Mouse (Mus musculus) embryo, embryonic 10.5 days (tissue): ENCODE data around the gene Gm28035.

Experiments used
- DNase-seq: peaks from one replicate; pipeline ENCODE4 v3.0.0-alpha.2; 2015; ENCODE audit warnings: low spot score

Gm28035 gene

DNA sequence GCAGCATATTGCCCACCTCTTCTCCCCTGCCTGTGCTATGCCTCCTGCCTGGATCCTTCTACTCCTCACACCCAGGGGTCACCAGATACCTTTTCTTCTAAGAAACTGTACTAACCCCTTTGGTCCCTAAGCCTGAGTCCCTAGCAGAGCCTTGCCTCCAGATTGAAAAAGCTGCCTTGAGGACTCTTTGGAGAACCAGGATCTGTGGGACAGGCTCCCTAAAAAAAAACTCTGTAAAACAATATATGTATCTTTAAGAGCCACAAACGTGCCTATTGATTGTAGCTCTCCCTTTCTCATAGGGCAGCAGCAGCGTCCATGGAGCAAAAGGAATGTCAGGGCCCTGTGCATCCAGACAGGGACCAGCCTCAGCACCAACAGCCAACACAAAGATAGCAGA, at the start of gene Gm28035:
Gm28035 (plus strand) TSS at position 301 of the 400 bp plus-strand sequence.
- no peak for DNase-seq

- no peak for DNase-seq
These were observed 48.4 kb upstream of the Gm28035 start for GRCm38 (mm10) chr2:30191790-30192580.

DNA sequence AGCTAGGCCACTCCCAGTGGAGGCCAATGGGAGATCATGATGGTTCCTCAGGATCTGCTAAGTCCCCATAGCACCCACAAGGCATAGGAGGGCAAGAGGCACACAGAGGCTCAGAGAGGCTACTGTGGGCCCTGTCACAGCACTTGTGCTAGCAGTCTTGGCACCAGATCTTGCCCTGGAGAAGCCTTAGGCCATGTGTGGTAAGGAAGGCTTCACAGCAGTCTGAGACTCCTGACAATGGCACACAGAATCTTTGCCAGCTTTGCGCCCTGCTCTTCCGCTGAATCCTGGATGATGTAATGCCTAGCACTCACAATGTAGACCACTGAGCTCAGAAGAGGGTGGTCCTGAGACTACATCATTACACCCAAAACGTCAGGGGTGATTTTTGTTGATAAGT, 45.7 kb upstream of the Gm28035 start:
- DNase-seq = no peak

- no peak for DNase-seq
These were observed 42.3 kb upstream of the Gm28035 start for GRCm38 (mm10) chr2:30198021-30198420.

GRCm38 (mm10) chr2:30199984-30200383, 40.4 kb upstream of the Gm28035 start:
- no peak for DNase-seq

GRCm38 (mm10) chr2:30200388-30200925, 39.9 kb upstream of the Gm28035 start:
- DNase-seq = no peak

GRCm38 (mm10) chr2:30203439-30203838, 36.9 kb upstream of the Gm28035 start:
- peak; percentile 33 for DNase-seq

DNA sequence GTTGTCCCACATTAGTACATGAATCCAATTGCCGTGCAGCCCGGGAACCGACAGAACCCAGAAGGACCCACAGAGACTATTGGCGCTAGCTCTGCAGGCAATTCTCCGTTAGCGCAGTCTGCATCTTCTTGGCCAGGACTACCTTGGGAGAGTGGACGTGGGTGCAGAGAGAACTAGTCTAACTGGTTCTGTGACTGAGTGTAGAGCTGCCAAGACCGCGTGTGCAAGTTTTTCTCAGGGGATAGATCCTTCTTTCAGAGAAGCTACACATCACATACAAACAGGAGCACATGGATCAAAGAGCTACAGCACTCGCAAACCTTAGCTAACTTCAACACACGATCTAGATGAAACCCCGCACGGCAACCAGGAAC, 35.1 kb upstream of the Gm28035 start:
- DNase-seq = no peak

DNA sequence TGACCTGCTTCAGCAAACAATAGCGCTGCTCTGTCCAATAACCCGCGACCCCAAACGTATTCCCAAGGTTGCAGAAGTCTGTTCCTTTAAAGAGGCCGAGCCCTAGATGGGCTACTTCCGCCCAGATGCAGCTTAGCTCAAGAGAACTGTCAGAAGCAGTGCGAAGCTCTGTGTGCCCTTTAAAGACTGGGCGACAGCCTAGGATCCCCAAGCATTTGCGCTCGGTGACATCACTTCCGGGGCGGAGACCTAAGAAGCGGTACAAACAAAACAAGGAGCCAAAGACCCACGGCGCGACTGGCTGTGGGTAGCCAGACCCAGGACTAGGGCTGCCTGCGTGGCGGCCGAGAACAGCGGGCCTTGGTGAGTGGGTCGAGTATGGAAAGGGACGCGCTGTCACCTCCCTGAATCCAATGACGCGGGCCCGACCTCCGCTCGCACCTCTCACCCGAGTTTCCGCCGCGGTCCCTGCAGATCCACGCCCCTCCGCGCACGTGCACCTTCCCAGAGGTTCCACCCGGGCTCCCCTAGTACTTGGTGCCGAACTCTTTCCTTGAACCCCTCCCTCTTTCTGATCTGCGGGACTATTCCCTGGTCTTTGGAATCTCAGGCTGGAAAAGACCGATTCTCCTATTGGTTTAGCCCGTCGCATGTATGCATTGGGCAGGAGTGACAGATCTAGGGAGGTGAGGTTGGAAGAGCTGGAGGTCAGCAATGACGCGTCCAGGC, 34.6 kb upstream of the Gm28035 start, which contains the start of gene Kyat1:
Kyat1 (minus strand) TSS at position 219 of the 729 bp plus-strand sequence.
- peak; percentile 97 for DNase-seq

DNA sequence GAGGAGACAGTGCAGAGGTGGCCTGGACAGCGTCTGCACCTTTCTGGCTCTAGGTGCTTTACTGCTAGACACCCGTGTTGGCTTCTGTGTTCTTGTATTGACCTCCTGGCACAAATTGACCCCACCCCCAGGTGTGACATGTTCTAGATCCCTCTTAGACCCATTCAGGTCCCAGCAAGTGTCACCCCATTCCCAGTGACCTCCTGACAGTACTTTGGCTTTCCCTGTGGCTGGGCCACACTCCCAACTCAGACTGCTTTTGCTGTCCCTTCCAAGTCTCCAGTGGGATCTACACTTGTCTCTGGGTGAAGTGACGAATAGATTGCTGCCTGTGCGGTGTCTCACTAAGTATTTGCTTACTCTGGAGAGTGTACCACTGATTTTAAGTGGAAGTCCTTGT, 33.0 kb upstream of the Gm28035 start:
- DNase-seq = no peak

DNA sequence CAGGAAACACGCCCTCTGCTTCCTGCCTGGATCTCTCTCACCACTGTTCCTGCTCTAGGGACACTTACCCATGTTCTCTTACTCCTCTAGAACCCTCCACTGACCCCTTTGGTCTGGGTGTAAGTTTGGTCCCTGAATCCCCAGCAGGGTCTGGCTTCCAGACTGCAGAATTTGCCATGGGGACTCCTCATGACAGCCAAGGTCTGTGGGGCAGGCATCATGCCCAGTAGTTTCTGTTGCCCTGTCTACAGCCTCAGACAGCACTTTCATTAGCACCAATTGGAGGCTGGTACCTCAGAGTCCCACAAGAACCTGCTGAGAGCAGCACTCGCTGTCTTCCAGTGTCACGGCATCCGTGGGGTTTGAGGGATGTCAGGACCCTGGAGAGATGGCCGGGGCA, 32.5 kb upstream of the Gm28035 start:
- DNase-seq = no peak

- no peak for DNase-seq
These were observed 28.8 kb upstream of the Gm28035 start for GRCm38 (mm10) chr2:30211408-30212168.

DNA sequence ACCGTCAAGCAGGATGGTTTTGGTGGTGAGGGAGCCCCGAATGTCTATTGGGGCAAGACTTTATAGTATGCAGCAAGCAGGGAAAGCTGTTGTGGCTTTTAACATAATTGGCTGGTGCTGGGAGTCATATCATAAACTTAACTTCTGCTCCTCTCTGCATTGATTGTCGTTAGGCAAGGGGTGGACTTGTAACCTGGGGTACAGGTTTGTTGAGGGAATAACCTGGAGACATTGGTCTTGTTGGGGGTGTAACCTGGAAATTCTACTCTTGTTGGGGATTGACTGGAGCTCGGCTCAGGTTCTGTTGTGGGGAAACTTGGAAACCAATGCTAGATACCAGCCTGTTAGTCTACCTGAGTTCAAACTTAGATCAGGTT, 28.2 kb upstream of the Gm28035 start:
- DNase-seq = no peak

GRCm38 (mm10) chr2:30212951-30213350, 27.4 kb upstream of the Gm28035 start:
- no peak for DNase-seq

DNA sequence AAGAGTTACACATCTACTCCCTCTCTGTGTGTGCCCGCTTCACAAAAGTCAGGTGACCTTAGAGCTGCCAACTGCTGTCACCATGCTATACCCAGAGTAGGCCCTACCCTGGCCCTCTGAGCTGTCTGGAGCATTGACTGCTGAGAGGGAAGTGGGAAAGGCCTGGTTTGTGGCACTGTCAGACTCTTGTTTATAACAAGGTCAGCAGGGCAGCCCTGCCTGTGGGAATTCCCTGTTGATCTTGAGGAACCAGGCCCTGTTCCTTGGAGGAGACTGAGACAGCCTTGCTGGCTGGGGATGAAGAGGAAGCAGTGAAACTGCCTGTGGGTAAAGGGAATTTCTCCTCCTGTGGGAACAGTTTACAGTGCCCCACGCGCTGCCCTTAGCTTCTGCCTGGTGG, 25.6 kb upstream of the Gm28035 start:
- DNase-seq = no peak

DNA sequence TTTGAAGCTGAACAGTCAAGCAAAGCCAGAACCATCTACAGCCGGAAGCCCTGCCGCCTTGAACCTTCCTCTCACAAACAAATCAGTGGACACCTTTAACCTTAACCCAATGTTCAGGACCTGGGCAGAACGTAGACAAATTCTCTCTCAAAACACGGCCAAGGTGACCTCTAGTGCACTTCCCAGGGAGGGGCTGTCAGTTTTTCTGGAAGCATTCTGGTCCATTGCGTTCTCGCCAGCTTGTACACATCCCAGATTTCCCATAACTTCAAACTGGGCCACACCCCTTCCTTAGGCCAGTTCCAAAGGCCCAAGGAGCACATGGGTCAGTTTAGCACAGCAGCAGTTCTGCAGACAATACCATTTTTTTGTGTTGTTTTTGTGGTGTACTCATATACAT, 24.9 kb upstream of the Gm28035 start:
- DNase-seq = no peak

DNA sequence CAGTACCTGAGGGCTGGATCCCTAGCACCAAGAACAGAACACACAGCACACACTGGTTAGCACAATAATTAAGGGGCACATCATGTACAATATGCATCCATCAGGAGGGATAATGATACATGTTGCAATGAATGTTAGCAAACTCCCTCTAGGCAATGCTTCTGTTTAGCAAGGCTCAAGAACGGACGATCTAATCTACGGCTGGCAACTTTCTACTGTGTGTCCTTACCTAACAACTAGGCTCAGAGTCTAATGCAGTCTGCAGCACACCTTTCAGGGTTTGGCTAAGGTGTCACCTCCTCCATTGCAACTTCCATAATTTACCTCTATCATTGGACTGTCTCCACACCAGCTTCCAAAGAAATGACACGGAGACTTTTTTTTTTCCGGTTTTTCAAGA, 24.1 kb upstream of the Gm28035 start:
- no peak for DNase-seq

DNA sequence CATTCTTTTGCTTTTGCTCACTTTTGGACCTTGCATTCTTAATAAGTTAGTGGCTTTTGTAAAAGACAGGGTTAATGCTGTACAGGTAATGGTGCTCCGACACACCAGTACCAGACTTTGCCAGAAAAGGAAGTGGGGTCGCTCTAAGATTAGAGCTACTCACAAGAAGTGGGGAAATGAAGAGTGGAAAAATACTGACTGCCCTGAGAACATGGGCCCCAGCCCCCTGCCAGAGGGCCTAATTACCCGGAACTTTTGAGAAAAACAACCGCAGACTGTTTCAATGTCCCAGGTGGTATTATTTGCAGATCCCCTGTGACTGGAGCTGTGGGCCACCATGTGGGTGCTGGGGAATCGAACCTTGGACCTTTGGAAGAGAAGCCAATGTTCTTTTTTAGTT, 4.8 kb upstream of the Gm28035 start:
- DNase-seq = no peak

GRCm38 (mm10) chr2:30236426-30237198, 3.8 kb upstream of the Gm28035 start:
- DNase-seq = peak; percentile 55

DNA sequence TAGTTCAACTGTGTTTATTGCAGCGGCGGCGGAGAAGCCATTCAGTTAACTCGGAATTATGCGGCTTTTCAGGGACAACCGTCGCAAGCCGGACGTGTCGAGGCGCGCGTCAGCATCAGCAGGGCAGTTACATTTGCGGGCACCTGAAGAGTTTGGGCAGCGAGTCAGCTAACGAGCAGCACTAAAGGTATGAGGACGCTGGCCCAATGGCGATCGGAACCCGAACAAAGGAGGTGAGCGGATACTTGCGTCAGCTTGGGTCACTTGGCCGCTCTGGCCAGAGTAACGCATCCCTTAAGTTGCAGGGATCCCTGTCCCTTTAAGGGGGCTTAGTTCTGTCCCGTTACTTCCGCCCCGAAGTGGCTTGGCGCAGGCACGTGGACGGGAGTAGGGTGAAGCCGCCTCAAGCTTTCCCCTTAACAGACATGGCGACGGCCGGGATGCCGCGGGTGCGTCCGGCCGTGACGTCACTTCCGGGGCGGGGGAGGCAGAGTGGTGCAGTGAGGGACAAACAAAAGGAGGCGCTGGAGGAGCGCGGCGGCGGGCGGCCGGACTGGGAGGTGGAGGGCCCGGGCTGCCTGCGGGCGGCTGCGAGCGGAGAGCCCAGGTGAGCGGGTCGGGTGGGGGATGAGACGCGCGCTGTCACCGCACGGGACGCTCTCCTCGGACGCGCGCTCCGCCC, 3.0 kb upstream of the Gm28035 start, which contains the start of gene Lrrc8a:
Lrrc8a (plus strand) TSS at position 517 of the 682 bp plus-strand sequence.
- peak; percentile 98 for DNase-seq

DNA sequence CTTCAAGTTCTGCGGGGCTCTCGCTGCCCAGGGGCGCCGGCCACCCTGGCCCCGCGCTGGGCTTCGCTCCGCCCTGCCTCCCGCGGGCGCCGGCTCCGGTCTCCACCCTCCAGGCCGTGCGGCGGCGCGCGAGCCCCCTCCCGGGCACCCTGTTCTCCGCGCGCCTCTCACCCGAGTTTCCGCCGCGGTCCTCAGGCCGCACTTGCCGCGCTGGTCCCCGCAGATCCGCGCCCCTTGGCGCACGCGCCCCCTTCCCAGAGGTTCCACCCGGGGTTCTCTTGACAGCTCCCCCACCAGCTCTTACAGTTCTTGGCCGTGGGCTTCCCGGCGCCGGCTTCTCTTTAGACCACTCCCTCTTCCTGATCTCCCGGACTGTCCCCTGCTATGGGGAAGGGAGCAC, 2.5 kb upstream of the Gm28035 start:
- DNase-seq = peak; percentile 69
